Mouse (Mus musculus) neural tube, embryonic 15.5 days (tissue): ENCODE results near the gene AI464131. TPM values are rescaled to one million over a fixed set of nuclear protein-coding genes. Genes with fewer than 3 reads are reported as not detected.

Source experiments
- ATAC-seq: fragments of 200-750 bp; cut with Nextera tagmentation; 2 replicates; pipeline ENCODE4 v1.8.0; 2017; ENCODE audit warnings: mild to moderate bottlenecking, moderate TSS enrichment, moderate library complexity; ENCODE audit not compliant: low FRiP score
- H3K27ac ChIP-seq: fragments of 300-500 bp; sonication (generic); replicated peaks from 2 replicates; pipeline ENCODE4 v1.5.1; 2015; ENCODE audit warnings: mild to moderate bottlenecking, inconsistent platforms
- H3K27me3 ChIP-seq: fragments of 300-500 bp; sonication (generic); replicated peaks from 2 replicates; pipeline ENCODE4 v1.6.1; 2015; ENCODE audit warnings: inconsistent platforms
- H3K36me3 ChIP-seq: fragments of 300-500 bp; sonication (generic); 2 replicates; pipeline ENCODE4 v1.6.1; 2015; ENCODE audit warnings: inconsistent platforms
- H3K4me1 ChIP-seq: fragments of 300-500 bp; sonication (generic); 2 replicates; pipeline ENCODE4 v1.6.1; 2015; ENCODE audit warnings: inconsistent platforms
- H3K4me2 ChIP-seq: fragments of 300-500 bp; sonication (generic); 2 replicates; pipeline ENCODE4 v1.6.1; 2015; ENCODE audit warnings: inconsistent platforms, mild to moderate bottlenecking, moderate library complexity
- H3K4me3 ChIP-seq: fragments of 300-500 bp; sonication (generic); replicated peaks from 2 replicates; pipeline ENCODE4 v1.5.1; 2015; ENCODE audit warnings: mild to moderate bottlenecking, inconsistent platforms
- H3K9ac ChIP-seq: fragments of 300-500 bp; sonication (generic); replicated peaks from 2 replicates; pipeline ENCODE4 v1.6.1; 2015; ENCODE audit warnings: mild to moderate bottlenecking, inconsistent platforms
- H3K9me3 ChIP-seq: fragments of 300-500 bp; sonication (generic); replicated peaks from 2 replicates; pipeline ENCODE4 v1.6.1; 2016; ENCODE audit warnings: inconsistent platforms
- WGBS: fragments of 180-500 bp; shearing (Covaris S2); methylation state at CpG from one replicate; pipeline ENCODE4 v1.1.7; 2015; ENCODE audit warnings: mixed read lengths; 5-methylcytosine and 5-hydroxymethylcytosine counted together
- polyA plus RNA-seq: library from polyadenylated mRNA; unstranded; fragments of >200 nt; fragmentation: Nextera tagmentation; extraction: Ambion mirVana; gene quantifications from 2 replicates; pipeline ENCODE4 v1.2.1, GENCODE M21; 2015

The AI464131 gene
- polyA plus RNA-seq, 1 experiment from 2014 or later, result 8.3 TPM

- H3K27me3 ChIP-seq, result peaks cover 40% of the 10 kb centered on the region
- H3K9me3 ChIP-seq, result no peaks in the 10 kb centered on the region
- H3K4me1 ChIP-seq, result peaks cover 30% of the 10 kb centered on the region
- ATAC-seq, result no peak
- 29% methylated on average over 3 of the region's 3 CpGs for WGBS
- H3K27ac ChIP-seq, result no peak overlapping the region
- H3K36me3 ChIP-seq, result no peaks in the 10 kb centered on the region
- no peak overlapping the region for H3K4me3 ChIP-seq
- no peak overlapping the region for H3K4me2 ChIP-seq
- no peak overlapping the region for H3K9ac ChIP-seq
Observed at GRCm38 (mm10) chr4:41494378-41494777, 8.5 kb downstream of the AI464131 start.

DNA sequence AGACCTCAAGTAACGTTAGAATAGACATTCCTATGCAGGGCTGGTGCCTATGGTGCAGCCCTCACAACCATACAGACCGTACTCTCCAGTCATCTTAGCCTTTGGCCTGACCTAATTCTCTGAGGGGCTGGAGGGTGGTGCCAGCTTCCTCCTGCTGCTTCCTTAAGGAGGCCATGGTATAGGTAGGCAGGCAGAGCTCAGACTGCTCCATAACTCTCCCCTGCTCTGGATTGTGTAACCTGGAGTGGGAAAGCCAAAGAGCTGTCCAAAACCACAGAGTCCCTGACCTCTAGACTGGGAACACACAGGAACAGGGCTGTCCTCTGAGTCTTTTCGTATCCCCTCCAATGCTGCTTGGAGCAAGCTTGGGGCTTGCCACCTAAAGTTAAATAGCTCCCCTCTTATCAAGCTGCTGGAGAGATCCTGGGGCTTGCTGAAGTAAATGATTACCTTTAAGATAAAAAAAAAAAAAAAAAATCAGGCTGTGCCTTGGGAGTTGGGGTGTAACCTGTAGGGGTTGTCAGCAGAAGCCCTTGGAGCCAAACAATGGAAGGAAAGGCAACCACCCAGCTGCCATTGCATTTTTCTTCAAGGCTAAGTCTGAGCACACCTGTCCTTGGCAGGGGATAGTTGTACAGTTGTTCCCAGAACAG, 9.3 kb downstream of the AI464131 start:
- WGBS, result 78% methylated on average over 3 of the region's 3 CpGs
- no peak for ATAC-seq
- peaks cover 34% of the 10 kb centered on the region for H3K27me3 ChIP-seq
- no peak overlapping the region for H3K4me3 ChIP-seq
- no peaks in the 10 kb centered on the region for H3K9me3 ChIP-seq
- H3K36me3 ChIP-seq, result no peaks in the 10 kb centered on the region
- H3K9ac ChIP-seq, result no peak overlapping the region
- H3K27ac ChIP-seq, result no peak overlapping the region
- H3K4me1 ChIP-seq, result peaks cover 22% of the 10 kb centered on the region
- no peak overlapping the region for H3K4me2 ChIP-seq

GRCm38 (mm10) chr4:41492951-41493350, 9.9 kb downstream of the AI464131 start:
- Histone ChIP-seq H3K4me1 (peaks cover 16% of the 10 kb centered on the region), H3K4me3 (no peak overlapping the region), H3K4me2 (no peak overlapping the region), H3K9ac (no peak overlapping the region), H3K36me3 (no peaks in the 10 kb centered on the region), H3K9me3 (no peaks in the 10 kb centered on the region), H3K27me3 (peaks cover 28% of the 10 kb centered on the region), H3K27ac (no peak overlapping the region)
- ATAC-seq, result no peak
- 83% methylated on average over 7 of the region's 7 CpGs for WGBS

GRCm38 (mm10) chr4:41481601-41482017, 21.3 kb downstream of the AI464131 start:
- Histone ChIP-seq H3K27me3 (no peaks in the 10 kb centered on the region), H3K9me3 (no peaks in the 10 kb centered on the region), H3K36me3 (peaks cover 11% of the 10 kb centered on the region), H3K27ac (no peak overlapping the region; the same call in 1 of the 2 replicates), H3K4me1 (no peaks in the 10 kb centered on the region), H3K9ac (no peak overlapping the region), H3K4me3 (no peak overlapping the region), H3K4me2 (no peak overlapping the region)
- no peak for ATAC-seq
- 68% methylated on average over 6 of the region's 6 CpGs for WGBS

DNA sequence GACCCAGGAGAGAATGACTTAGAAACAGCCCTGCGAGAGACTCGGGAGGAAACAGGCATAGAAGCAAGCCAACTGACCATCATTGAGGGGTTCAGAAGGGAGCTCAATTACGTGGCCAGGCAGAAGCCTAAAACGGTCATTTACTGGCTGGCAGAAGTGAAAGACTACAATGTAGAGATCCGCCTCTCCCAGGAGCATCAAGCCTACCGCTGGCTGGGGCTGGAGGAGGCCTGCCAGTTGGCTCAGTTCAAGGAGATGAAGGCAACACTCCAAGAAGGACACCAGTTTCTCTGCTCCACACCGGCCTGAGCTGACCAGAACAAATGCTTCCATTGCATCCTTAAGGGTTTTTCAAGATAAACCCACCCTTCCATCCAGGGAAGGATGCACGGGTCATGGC, 22.6 kb downstream of the AI464131 start:
- WGBS, result 72% methylated on average over 8 of the region's 8 CpGs
- no peak overlapping the region for H3K27ac ChIP-seq

DNA sequence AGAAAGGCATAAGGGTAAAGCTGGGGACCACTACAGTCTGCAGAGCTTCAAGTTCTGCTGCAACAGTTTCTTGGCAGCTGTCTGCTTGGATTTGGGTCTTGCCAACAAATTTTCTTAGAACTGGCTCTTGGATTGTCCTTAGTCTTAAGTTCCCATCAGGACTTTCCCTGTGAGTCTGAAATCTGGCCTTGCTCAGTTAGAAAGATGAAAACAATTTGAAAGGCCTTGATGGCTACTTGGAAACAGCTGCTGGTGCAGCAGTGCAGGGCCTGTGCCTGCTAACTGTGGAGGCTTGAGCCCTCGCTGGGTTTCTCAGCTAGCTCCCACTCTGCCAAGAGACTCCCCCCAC, 23.4 kb downstream of the AI464131 start:
- no peak overlapping the region for H3K4me3 ChIP-seq
- ATAC-seq, result no peak

More for the DNA sequence above, 22.6 kb downstream of the AI464131 start:
- Histone ChIP-seq H3K36me3 (peaks cover 11% of the 10 kb centered on the region), H3K4me2 (no peak overlapping the region), H3K9ac (no peak overlapping the region), H3K27me3 (no peaks in the 10 kb centered on the region), H3K4me3 (no peak overlapping the region), H3K9me3 (no peaks in the 10 kb centered on the region), H3K4me1 (no peaks in the 10 kb centered on the region)
- ATAC-seq, result no peak

DNA sequence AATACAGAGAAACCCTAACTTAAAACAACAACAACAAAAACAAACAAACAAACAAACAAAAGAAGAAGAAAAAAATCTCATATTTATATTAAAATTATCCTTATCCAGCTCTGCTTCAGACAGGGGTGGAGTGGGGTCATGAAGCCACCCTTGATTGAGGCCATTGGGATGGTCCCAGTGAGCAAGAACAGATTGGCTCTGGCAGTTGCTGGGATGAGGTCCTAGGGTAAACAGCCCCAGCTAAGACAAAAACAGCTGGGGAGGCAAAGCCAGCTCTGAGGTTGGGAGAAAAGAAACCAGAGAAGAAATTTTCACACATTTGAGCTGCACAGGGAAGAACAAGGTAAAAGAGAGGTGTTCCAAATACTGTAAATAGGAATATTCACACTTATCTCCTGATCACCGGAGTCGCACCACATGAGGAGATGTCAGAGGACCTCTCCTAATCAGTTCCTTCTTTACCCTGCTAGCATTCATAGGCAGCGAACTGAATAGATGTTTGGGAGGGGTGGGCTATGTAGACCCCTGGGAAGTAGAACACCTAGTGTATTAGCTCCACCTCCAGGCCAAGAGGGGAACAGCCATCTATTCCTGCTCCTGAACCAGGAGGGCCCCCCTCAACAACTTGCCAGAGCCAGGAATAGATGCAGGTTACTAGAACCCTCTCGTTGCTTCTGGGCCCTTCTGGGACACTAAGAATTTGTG, 24.0 kb downstream of the AI464131 start:
- Histone ChIP-seq H3K9ac (no peak overlapping the region), H3K4me1 (no peaks in the 10 kb centered on the region), H3K27ac (no peak overlapping the region), H3K27me3 (no peaks in the 10 kb centered on the region), H3K4me2 (no peak overlapping the region), H3K4me3 (no peak overlapping the region), H3K36me3 (peaks cover 11% of the 10 kb centered on the region), H3K9me3 (no peaks in the 10 kb centered on the region)
- WGBS, result 73% methylated on average over 4 of the region's 4 CpGs
- ATAC-seq, result no peak

More for the DNA sequence above, 23.4 kb downstream of the AI464131 start:
- WGBS, result 94% methylated on average over 1 of the region's 1 CpGs
- H3K27me3 ChIP-seq, result no peaks in the 10 kb centered on the region
- H3K36me3 ChIP-seq, result peaks cover 11% of the 10 kb centered on the region
- no peak overlapping the region for H3K9ac ChIP-seq
- H3K4me2 ChIP-seq, result no peak overlapping the region
- H3K4me1 ChIP-seq, result no peaks in the 10 kb centered on the region
- H3K9me3 ChIP-seq, result no peaks in the 10 kb centered on the region
- no peak overlapping the region for H3K27ac ChIP-seq

- no peak overlapping the region for H3K9ac ChIP-seq
- 92% methylated on average over 9 of the region's 9 CpGs for WGBS
- no peaks in the 10 kb centered on the region for H3K27me3 ChIP-seq
- no peaks in the 10 kb centered on the region for H3K4me1 ChIP-seq
- no peak overlapping the region for H3K27ac ChIP-seq
- H3K9me3 ChIP-seq, result no peaks in the 10 kb centered on the region
- no peak for ATAC-seq
- H3K4me3 ChIP-seq, result no peak overlapping the region
- H3K4me2 ChIP-seq, result no peak overlapping the region
- peaks cover 11% of the 10 kb centered on the region for H3K36me3 ChIP-seq
Observed at GRCm38 (mm10) chr4:41477648-41478160, 25.2 kb downstream of the AI464131 start.

DNA sequence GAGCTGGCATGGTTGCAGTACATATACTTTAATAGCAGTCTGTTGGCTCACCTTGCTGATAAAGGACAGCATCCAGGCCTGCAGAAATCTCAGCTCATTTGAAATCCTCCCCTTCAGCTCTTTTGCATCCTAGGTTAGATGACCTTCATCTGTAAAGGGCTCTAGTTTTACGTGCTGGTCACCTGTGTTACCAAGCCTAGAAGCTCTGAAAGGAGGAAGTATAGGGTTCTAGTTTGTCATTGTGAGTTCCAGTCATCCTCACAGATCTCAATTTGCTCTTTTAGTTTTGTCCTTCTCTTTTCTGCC, 31.5 kb downstream of the AI464131 start:
- peak overlapping the region; percentile 29 for H3K27ac ChIP-seq
- peaks cover 13% of the 10 kb centered on the region; the same call in 1 of the 2 replicates for H3K4me1 ChIP-seq
- no peak for ATAC-seq

DNA sequence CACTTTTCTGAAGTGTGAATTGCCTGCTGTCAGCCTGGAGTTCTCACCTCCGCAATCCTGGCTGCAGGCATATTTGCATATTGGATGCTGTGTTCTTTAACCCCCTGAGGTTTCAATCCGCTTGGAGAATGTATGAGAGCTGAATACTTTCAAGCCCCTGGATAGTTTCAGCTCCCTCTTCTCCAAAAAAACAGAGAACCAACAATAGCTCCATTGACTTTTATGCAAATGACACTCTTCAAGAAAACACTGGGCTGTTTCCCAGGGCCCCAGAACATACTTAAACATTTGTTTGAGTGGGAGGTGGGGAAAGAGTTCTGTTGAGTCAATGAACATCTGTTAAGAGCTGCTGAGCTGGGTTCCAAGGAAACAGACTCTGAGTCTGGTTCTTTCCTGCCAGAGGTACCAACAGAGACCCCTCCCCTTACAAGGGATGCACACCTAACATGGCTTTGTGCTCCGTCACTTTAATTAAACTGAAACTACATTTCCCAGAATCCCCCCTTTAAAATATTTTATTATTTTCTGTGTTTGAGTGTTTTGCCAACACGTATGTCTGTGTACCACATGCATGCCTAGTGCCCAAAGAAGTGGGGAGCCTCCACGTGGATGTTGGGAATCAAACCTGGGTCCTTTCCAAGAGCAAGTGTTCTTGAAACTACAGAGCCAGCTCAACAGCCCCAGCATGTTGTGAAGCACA, 32.0 kb downstream of the AI464131 start:
- peak; percentile 40; the same call in 1 of the 2 replicates for ATAC-seq
- Histone ChIP-seq H3K27me3 (no peaks in the 10 kb centered on the region), H3K9me3 (no peaks in the 10 kb centered on the region), H3K27ac (peak overlapping the region; percentile 51), H3K9ac (no peak overlapping the region), H3K4me2 (no peak overlapping the region), H3K4me3 (no peak overlapping the region), H3K4me1 (peaks cover 15% of the 10 kb centered on the region), H3K36me3 (no peaks in the 10 kb centered on the region)
- 21% methylated on average over 5 of the region's 5 CpGs for WGBS

More for the DNA sequence above, 31.5 kb downstream of the AI464131 start:
- 87% methylated on average over 1 of the region's 1 CpGs for WGBS
- H3K4me3 ChIP-seq, result no peak overlapping the region
- H3K9me3 ChIP-seq, result no peaks in the 10 kb centered on the region
- no peak overlapping the region for H3K4me2 ChIP-seq
- no peaks in the 10 kb centered on the region for H3K27me3 ChIP-seq
- H3K36me3 ChIP-seq, result no peaks in the 10 kb centered on the region
- no peak overlapping the region for H3K9ac ChIP-seq

DNA sequence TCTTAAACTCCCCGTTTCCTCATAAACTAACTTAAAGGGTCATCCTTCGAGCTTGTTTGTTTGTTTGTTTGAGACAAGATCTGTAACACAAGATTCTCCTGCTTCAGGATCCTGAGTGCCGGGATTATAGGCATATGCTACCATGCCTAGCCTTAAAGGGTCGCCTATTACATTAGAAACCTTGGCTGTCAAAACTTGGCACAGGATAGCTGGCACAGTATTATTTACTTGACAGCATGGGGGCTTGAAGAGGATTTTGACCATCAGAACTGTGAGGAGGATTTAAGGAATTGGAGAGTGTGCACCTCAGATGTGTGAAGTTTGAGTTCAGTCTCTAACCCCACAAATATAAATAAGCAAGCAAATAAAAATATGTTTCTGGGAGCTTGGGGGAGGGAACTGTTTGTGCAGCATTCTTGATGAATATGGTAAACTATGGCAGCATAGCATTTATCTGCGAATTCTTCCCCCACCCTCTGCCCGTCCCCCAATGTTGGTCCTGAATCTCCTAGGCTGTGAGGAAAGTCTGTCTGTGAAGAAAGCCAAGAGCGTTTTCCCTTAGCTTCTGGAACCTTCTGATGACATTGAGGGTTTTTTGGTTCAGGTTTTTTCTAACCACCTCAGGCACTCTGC, 32.7 kb downstream of the AI464131 start:
- no peaks in the 10 kb centered on the region for H3K27me3 ChIP-seq
- no peak overlapping the region for H3K4me2 ChIP-seq
- no peak for ATAC-seq
- no peaks in the 10 kb centered on the region for H3K36me3 ChIP-seq
- H3K27ac ChIP-seq, result peak overlapping the region; percentile 51; the same call in 1 of the 2 replicates
- H3K9me3 ChIP-seq, result no peaks in the 10 kb centered on the region
- H3K4me3 ChIP-seq, result no peak overlapping the region
- WGBS, result 60% methylated on average over 7 of the region's 7 CpGs
- peaks cover 16% of the 10 kb centered on the region for H3K4me1 ChIP-seq
- no peak overlapping the region for H3K9ac ChIP-seq
